Mouse (Mus musculus): Measurements from ENCODE around the gene Pard3.

- no peak for TF ChIP-seq CTCF (IDR thresholded peaks at IDR 0.05; ENCODE audit: insufficient read depth, low read length)
- no peak for TF ChIP-seq POLR2A (IDR thresholded peaks at IDR 0.05; ENCODE audit: borderline replicate concordance, extremely low read depth, low read depth, low read length)
Observed at GRCm38 (mm10) chr8:127095763-127096162, 32.1 kb downstream of the Pard3 start.

Measured in lung, adult 2 months (tissue).